Mouse (Mus musculus) thymus, adult 2 months (tissue): ENCODE data around the gene Sesn2.

ENCODE experiments used
- CTCF ChIP-seq: fragments of 200-500 bp; IDR thresholded peaks from 2 replicates; pipeline ENCODE4 v1.5.1; 2012; ENCODE audit warnings: mild to moderate bottlenecking, control low read depth, low read length, moderate library complexity, borderline replicate concordance; ENCODE audit not compliant: control insufficient read depth, poor library complexity, insufficient read depth; ENCODE audit errors: extremely low read depth
- POLR2A ChIP-seq: fragments of 200-500 bp; IDR thresholded peaks from 2 replicates; pipeline ENCODE4 v1.6.1; 2012; ENCODE audit warnings: mild to moderate bottlenecking, low read length, control low read depth, moderate library complexity; ENCODE audit not compliant: control insufficient read depth, poor library complexity, insufficient read depth; ENCODE audit errors: extremely low read depth

- TF ChIP-seq POLR2A, result no peak
- no peak for TF ChIP-seq CTCF
These were observed 7.8 kb upstream of the Sesn2 start for GRCm38 (mm10) chr4:132518066-132518465.
